Mouse (Mus musculus) ovary, postnatal 14 days (tissue): Measurements from ENCODE around the gene Nono.

Experiments
- DNase-seq: peaks from one replicate; pipeline ENCODE4 v3.0.0; 2022; ENCODE audit warnings: low spot score

Gene Nono

GRCm38 (mm10) chrX:101429142-101429949, at the start of gene Nono:
Nono (plus strand) TSS chrX:101429318.
- DNase-seq = peak; percentile 54

GRCm38 (mm10) chrX:101379744-101380143, 49.4 kb upstream of the Nono start:
- DNase-seq = no peak

- DNase-seq = no peak
Observed at GRCm38 (mm10) chrX:101383455-101383854, 45.7 kb upstream of the Nono start.

GRCm38 (mm10) chrX:101384439-101385137, 44.5 kb upstream of the Nono start:
- no peak for DNase-seq

- DNase-seq = no peak
Observed at GRCm38 (mm10) chrX:101386222-101386621, 42.9 kb upstream of the Nono start.

- DNase-seq = no peak
Observed at GRCm38 (mm10) chrX:101388866-101389537, 40.1 kb upstream of the Nono start.

GRCm38 (mm10) chrX:101394341-101394740, 34.8 kb upstream of the Nono start:
- no peak for DNase-seq

GRCm38 (mm10) chrX:101396459-101396858, 32.7 kb upstream of the Nono start:
- no peak for DNase-seq

GRCm38 (mm10) chrX:101418946-101419724, 10.0 kb upstream of the Nono start:
- DNase-seq = peak; percentile 46

- peak; percentile 75 for DNase-seq
Observed at GRCm38 (mm10) chrX:101419725-101420699, 9.1 kb upstream of the Nono start.

- no peak for DNase-seq
Observed at GRCm38 (mm10) chrX:101420700-101421095, 8.4 kb upstream of the Nono start, which contains the start of gene Zmym3. Zmym3 (minus strand) TSS chrX:101420849.

GRCm38 (mm10) chrX:101423462-101423861, 5.7 kb upstream of the Nono start:
- no peak for DNase-seq

- DNase-seq = no peak
Observed at GRCm38 (mm10) chrX:101427774-101428173, 1.3 kb upstream of the Nono start.

- DNase-seq = no peak
Observed at GRCm38 (mm10) chrX:101428785-101429141, 355 bp upstream of the Nono start.

- no peak for DNase-seq
Observed at GRCm38 (mm10) chrX:101429976-101430375, 858 bp downstream of the Nono start.

GRCm38 (mm10) chrX:101448886-101449475, 19.9 kb downstream of the Nono start, which contains the start of gene Itgb1bp2:
Itgb1bp2 (plus strand) TSS chrX:101449088.
- DNase-seq = no peak

- no peak for DNase-seq
Observed at GRCm38 (mm10) chrX:101451147-101451546, 22.0 kb downstream of the Nono start.

GRCm38 (mm10) chrX:101451591-101451990, 22.5 kb downstream of the Nono start:
- DNase-seq = no peak

- DNase-seq = no peak
Observed at GRCm38 (mm10) chrX:101472202-101472601, 43.1 kb downstream of the Nono start.
